Mouse (Mus musculus) heart, postnatal 0 days (tissue): ENCODE results near the gene Itga1.

Experiments
- CTCF ChIP-seq: IDR thresholded peaks from 2 replicates; pipeline ENCODE4 v1.5.1; 2016; ENCODE audit warnings: antibody characterized with exemption, control low read depth, low read depth
- EP300 ChIP-seq: IDR thresholded peaks from 2 replicates; pipeline ENCODE4 v1.6.1; 2016; ENCODE audit warnings: antibody characterized with exemption, low read depth

DNA sequence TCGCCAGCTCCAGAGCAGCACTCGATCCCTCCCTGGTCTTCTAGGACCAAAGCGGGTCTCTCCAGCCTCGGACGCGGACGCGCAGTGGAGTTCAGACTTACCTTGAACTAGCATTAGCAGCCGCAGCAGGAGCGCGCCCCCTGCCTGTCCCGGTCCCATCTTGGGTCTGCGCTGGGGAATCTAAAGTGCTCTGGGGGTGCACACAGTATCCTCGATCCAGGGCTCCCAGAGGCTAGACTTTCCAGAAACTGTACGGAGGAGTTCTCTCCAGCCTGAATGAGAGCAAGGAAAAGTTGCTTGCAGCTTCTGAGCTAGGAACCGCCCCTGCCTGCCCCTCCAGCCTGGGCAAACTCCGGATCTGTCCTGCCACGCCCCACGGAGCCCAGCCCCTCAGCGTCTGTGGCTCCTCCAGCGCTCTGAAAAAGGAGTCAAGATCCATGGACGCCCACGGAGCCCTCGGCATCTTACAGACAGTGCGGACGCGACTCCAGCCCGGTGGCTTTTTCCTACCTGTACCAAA lies 169.9 kb downstream of the Itga1 start, which contains the start of gene Itga2:
- TF ChIP-seq CTCF = peak; percentile 56
- TF ChIP-seq EP300 = no peak
